Mouse (Mus musculus): ENCODE data around the gene Themis3. TPM values are rescaled to one million over a fixed set of nuclear protein-coding genes. Genes with fewer than 3 reads are reported as not detected.
"Not testable (repeated sequence)": the region's sequence is repeated elsewhere in the genome, so short reads cannot be mapped to it uniquely, and the experiment has no call there.

The Themis3 gene
- polyA plus RNA-seq, 1 experiment from 2014 or later, result not detected

DNA sequence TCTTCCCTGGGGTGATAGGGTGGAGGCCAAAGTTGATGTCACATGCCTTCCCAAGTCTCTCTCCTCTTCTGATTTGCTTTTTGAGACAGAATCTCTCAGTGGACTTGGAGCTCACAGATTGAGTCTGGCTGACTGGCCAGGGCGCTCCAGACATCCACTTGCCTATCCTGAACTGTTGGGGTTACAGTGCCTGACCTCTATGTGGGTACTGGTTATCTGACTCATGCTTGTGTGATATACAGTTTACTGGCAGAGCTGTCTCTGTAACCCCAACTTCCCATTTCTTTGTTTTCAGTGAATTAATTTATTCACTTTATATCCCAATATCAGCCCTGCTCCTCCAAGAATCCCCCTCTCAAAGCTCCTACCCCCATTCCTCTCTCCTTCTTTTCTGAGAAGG, 62.1 kb downstream of the Themis3 start:
- Histone ChIP-seq H3K27ac (no peak overlapping the region), H3K4me2 (replicated peaks) (no peak overlapping the region), H3K4me1 (no peaks in the 10 kb centered on the region), H3K27me3 (no peaks in the 10 kb centered on the region), H3K9me3 (replicated peaks) (peaks cover 4% of the 10 kb centered on the region), H3K36me3 (no peaks in the 10 kb centered on the region), H3K4me3 (no peak overlapping the region), H3K9ac (no peak overlapping the region)
- 90% methylated on average over 1 of the region's 1 CpGs for WGBS
- no peak for ATAC-seq (ENCODE audit: low FRiP score)

DNA sequence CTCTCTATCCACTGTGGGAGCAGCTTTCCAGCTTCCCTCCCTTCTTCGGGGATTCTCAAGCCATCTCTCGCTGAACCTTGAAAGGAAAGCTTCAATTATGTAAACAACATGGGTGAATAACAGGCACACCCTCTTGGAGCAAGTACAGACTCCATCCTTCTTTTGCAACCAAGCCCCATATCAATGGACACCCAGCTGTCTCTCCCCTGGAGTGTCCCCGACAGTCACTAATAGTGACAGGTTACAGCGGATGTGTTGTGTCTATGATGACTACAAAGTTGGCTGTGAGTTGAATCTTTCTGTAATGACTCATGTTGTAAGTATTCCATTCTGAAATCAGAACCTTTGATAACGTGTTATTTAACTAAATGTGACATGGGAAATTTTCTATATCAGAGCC, 71.0 kb downstream of the Themis3 start:
- Histone ChIP-seq H3K9ac (no peak overlapping the region), H3K4me1 (peaks cover 5% of the 10 kb centered on the region), H3K27ac (no peak overlapping the region), H3K4me2 (replicated peaks) (no peak overlapping the region), H3K36me3 (no peaks in the 10 kb centered on the region), H3K27me3 (no peaks in the 10 kb centered on the region), H3K9me3 (replicated peaks) (no peaks in the 10 kb centered on the region), H3K4me3 (no peak overlapping the region)
- ATAC-seq (ENCODE audit: low FRiP score), result no peak
- 83% methylated on average over 5 of the region's 5 CpGs for WGBS

- H3K4me1 ChIP-seq, result peaks cover 10% of the 10 kb centered on the region
- not testable (repeated sequence) for H3K4me3 ChIP-seq; ATAC-seq (ENCODE audit: low FRiP score); H3K9ac ChIP-seq; H3K9me3 ChIP-seq (replicated peaks); H3K4me2 ChIP-seq (replicated peaks); H3K27ac ChIP-seq; H3K36me3 ChIP-seq; H3K27me3 ChIP-seq
- WGBS, result 90% methylated on average over 1 of the region's 1 CpGs
Measured at GRCm38 (mm10) chr17:66522631-66523030, 71.8 kb downstream of the Themis3 start.

DNA sequence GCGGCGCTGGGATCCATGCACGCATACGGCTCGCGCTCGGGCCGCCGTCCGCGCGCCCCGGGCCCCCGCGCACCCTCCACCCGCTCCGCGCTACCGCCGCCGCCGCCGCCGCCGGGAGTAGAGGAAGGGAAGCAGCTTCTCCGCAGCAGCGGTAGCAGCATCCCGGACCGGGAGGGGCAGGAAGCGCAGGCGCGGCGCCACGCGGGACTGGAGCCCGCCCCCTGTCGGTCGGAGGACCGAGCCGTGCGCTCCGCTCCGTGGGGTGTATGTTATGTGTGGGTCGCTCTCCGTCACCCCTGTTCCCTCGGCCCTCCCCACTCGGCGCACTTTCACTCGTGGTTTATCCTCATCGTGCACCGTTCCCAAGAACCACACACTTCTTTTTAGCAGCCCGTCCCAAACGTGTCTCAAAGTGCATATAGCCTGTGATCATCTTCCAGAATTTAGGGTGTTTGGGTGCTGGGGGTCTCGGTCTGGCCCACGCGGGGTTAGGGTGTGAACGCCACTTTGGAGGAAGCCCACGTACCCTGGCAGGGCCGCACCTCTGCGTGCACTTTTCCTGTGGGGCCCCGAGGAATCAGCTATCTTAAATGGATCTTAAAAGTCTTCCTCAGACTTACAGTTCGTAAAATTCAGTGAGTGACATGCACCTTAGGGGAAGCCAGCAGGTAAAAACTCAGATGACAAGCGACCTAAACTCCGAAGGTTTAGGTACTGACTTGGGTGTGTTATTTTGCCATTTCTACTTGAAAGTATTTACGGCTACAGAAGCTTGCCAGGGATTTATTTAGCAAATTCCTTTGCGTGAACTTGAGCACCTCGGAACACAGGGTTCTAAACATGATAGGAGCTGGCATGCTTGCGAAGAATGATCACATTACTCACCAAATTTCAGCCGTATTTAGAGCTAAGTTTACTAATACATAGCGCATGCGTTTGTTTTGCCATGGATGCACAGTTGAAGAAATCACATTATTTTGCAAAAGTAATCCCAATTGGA, 74.6 kb downstream of the Themis3 start, which contains the start of gene Rab12:
Rab12 (minus strand) TSS at position 176 of the 1,000 bp plus-strand sequence.
- Histone ChIP-seq H3K4me1 (peaks cover 21% of the 10 kb centered on the region), H3K4me2 (replicated peaks) (peak within 1 kb of the TSS; percentile 70), H3K27me3 (no peaks in the 10 kb centered on the region), H3K4me3 (peak within 1 kb of the TSS; percentile 96), H3K9ac (peak within 1 kb of the TSS; percentile 99), H3K9me3 (replicated peaks) (no peaks in the 10 kb centered on the region), H3K27ac (peak within 1 kb of the TSS; percentile 71), H3K36me3 (no peaks in the 10 kb centered on the region)
- 14% methylated on average over 47 of the region's 71 CpGs for WGBS
- peak; percentile 93 for ATAC-seq (ENCODE audit: low FRiP score)

GRCm38 (mm10) chr17:66518877-66519553, 75.4 kb downstream of the Themis3 start:
- peak; percentile 76 for ATAC-seq (ENCODE audit: low FRiP score)
- no peaks in the 10 kb centered on the region for H3K9me3 ChIP-seq (replicated peaks)
- peak overlapping the region; percentile 96 for H3K4me3 ChIP-seq
- peaks cover 21% of the 10 kb centered on the region for H3K4me1 ChIP-seq
- peak overlapping the region; percentile 99 for H3K9ac ChIP-seq
- H3K27me3 ChIP-seq, result no peaks in the 10 kb centered on the region
- under 1% methylated on average over 53 of the region's 57 CpGs for WGBS
- peak overlapping the region; percentile 71 for H3K27ac ChIP-seq
- H3K36me3 ChIP-seq, result no peaks in the 10 kb centered on the region
- H3K4me2 ChIP-seq (replicated peaks), result peak overlapping the region; percentile 70

DNA sequence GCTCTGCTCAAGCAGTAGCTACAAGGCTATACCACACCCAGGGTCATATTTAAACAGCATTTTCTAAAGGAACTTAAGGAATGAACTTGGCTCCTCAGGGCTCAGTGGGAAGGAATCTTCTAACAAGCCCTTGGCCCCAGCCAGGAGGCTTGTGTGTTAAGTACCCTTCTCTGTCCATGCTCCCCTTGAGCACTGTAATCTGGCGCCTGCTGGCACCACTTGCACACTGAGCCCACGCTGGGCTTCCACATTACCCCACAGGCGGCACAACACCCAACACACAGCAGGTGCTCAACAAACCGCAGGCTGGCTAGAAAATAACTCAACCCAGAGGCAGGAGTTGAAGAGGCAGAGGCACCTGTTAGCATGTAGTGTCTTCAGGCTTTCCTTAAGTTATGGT, 77.5 kb downstream of the Themis3 start:
- H3K9ac ChIP-seq, result no peak overlapping the region
- ATAC-seq (ENCODE audit: low FRiP score), result no peak
- H3K4me2 ChIP-seq (replicated peaks), result no peak overlapping the region
- H3K27me3 ChIP-seq, result no peaks in the 10 kb centered on the region
- H3K4me1 ChIP-seq, result peaks cover 21% of the 10 kb centered on the region
- H3K27ac ChIP-seq, result no peak overlapping the region
- no peaks in the 10 kb centered on the region for H3K9me3 ChIP-seq (replicated peaks)
- WGBS, result 85% methylated on average over 4 of the region's 4 CpGs
- H3K36me3 ChIP-seq, result no peaks in the 10 kb centered on the region; the same call in 1 of the 2 replicates
- H3K4me3 ChIP-seq, result no peak overlapping the region

GRCm38 (mm10) chr17:66514288-66514995, 80.0 kb downstream of the Themis3 start:
- H3K27ac ChIP-seq, result no peak overlapping the region
- no peaks in the 10 kb centered on the region for H3K9me3 ChIP-seq (replicated peaks)
- no peaks in the 10 kb centered on the region for H3K27me3 ChIP-seq
- WGBS, result 93% methylated on average over 10 of the region's 10 CpGs
- peaks cover 19% of the 10 kb centered on the region for H3K4me1 ChIP-seq
- H3K4me3 ChIP-seq, result no peak overlapping the region
- no peak for ATAC-seq (ENCODE audit: low FRiP score)
- H3K4me2 ChIP-seq (replicated peaks), result no peak overlapping the region
- no peak overlapping the region for H3K9ac ChIP-seq
- no peaks in the 10 kb centered on the region; the same call in 1 of the 2 replicates for H3K36me3 ChIP-seq

- no peaks in the 10 kb centered on the region for H3K27me3 ChIP-seq
- H3K4me1 ChIP-seq, result peaks cover 9% of the 10 kb centered on the region
- no peak overlapping the region for H3K4me2 ChIP-seq (replicated peaks)
- no peaks in the 10 kb centered on the region; the same call in 1 of the 2 replicates for H3K36me3 ChIP-seq
- H3K4me3 ChIP-seq, result no peak overlapping the region
- no peaks in the 10 kb centered on the region for H3K9me3 ChIP-seq (replicated peaks)
- no peak overlapping the region for H3K9ac ChIP-seq
- no peak overlapping the region for H3K27ac ChIP-seq
- no peak for ATAC-seq (ENCODE audit: low FRiP score)
- WGBS, result 84% methylated on average over 15 of the region's 15 CpGs
Measured at GRCm38 (mm10) chr17:66512202-66512956, 82.0 kb downstream of the Themis3 start.

- H3K36me3 ChIP-seq, result peaks cover 7% of the 10 kb centered on the region
- H3K4me2 ChIP-seq (replicated peaks), result no peak overlapping the region
- H3K27me3 ChIP-seq, result no peaks in the 10 kb centered on the region
- H3K4me1 ChIP-seq, result no peaks in the 10 kb centered on the region; the same call in 1 of the 2 replicates
- H3K9me3 ChIP-seq (replicated peaks), result no peaks in the 10 kb centered on the region
- no peak overlapping the region for H3K4me3 ChIP-seq
- ATAC-seq (ENCODE audit: low FRiP score), result peak; percentile 45; the same call in 1 of the 2 replicates
- WGBS, result 58% methylated on average over 10 of the region's 10 CpGs
- no peak overlapping the region for H3K9ac ChIP-seq
- H3K27ac ChIP-seq, result no peak overlapping the region
Measured at GRCm38 (mm10) chr17:66510221-66510683, 84.2 kb downstream of the Themis3 start.

- H3K4me3 ChIP-seq, result no peak overlapping the region
- H3K36me3 ChIP-seq, result peaks cover 25% of the 10 kb centered on the region
- no peak overlapping the region for H3K4me2 ChIP-seq (replicated peaks)
- no peaks in the 10 kb centered on the region for H3K27me3 ChIP-seq
- no peak for ATAC-seq (ENCODE audit: low FRiP score)
- no peak overlapping the region for H3K27ac ChIP-seq
- no peaks in the 10 kb centered on the region for H3K9me3 ChIP-seq (replicated peaks)
- H3K4me1 ChIP-seq, result no peaks in the 10 kb centered on the region; the same call in 1 of the 2 replicates
- no peak overlapping the region for H3K9ac ChIP-seq
- WGBS, result 96% methylated on average over 9 of the region's 9 CpGs
Measured at GRCm38 (mm10) chr17:66507049-66507954, 87.1 kb downstream of the Themis3 start.

Measured in hindbrain, embryonic 12.5 days (tissue).